Mouse (Mus musculus): ENCODE data around the gene Ccdc151. TPM values are rescaled to one million over a fixed set of nuclear protein-coding genes. Genes with fewer than 3 reads are reported as not detected.
A peak's percentile ranks its signal among the peaks of the same experiment; 100 is the strongest.

Gene Ccdc151
- polyA plus RNA-seq, 1 experiment from 2014 or later, result 5.2 TPM

GRCm38 (mm10) chr9:21954635-21955034 is 47.8 kb downstream of the Ccdc151 start:
- no peak for ATAC-seq
- 83% methylated on average over 3 of the region's 3 CpGs for WGBS
- H3K4me2 ChIP-seq (ENCODE audit: low read length), result peak overlapping the region; percentile 68; the same call in 1 of the 2 replicates
- H3K27me3 ChIP-seq (replicated peaks; ENCODE audit: control insufficient read depth, insufficient read depth, low read length), result peaks cover 4% of the 10 kb centered on the region; the same call in 1 of the 2 replicates
- H3K36me3 ChIP-seq (ENCODE audit: control insufficient read depth, insufficient read depth), result no peaks in the 10 kb centered on the region
- H3K9me3 ChIP-seq (ENCODE audit: control insufficient read depth, low read length), result no peaks in the 10 kb centered on the region
- no peak overlapping the region for H3K4me3 ChIP-seq (replicated peaks; ENCODE audit: low read length)
- no peak overlapping the region for H3K9ac ChIP-seq (replicated peaks; ENCODE audit: low read depth, low read length)
- peaks cover 25% of the 10 kb centered on the region for H3K4me1 ChIP-seq (replicated peaks; ENCODE audit: control insufficient read depth, insufficient read depth, low read length)
- no peak overlapping the region for H3K27ac ChIP-seq (ENCODE audit: low read length)

- no peaks in the 10 kb centered on the region for H3K36me3 ChIP-seq (ENCODE audit: control insufficient read depth, insufficient read depth)
- no peak overlapping the region for H3K4me2 ChIP-seq (ENCODE audit: low read length)
- H3K4me3 ChIP-seq (replicated peaks; ENCODE audit: low read length), result no peak overlapping the region
- no peaks in the 10 kb centered on the region for H3K9me3 ChIP-seq (ENCODE audit: control insufficient read depth, low read length)
- H3K9ac ChIP-seq (replicated peaks; ENCODE audit: low read depth, low read length), result no peak overlapping the region
- peaks cover 25% of the 10 kb centered on the region for H3K4me1 ChIP-seq (replicated peaks; ENCODE audit: control insufficient read depth, insufficient read depth, low read length)
- H3K27me3 ChIP-seq (replicated peaks; ENCODE audit: control insufficient read depth, insufficient read depth, low read length), result no peaks in the 10 kb centered on the region
- no peak for ATAC-seq
- WGBS, result 2% methylated on average over 3 of the region's 3 CpGs
- H3K27ac ChIP-seq (ENCODE audit: low read length), result peak overlapping the region; percentile 59
These were observed 48.8 kb downstream of the Ccdc151 start for GRCm38 (mm10) chr9:21953600-21953999.

- H3K4me3 ChIP-seq (replicated peaks; ENCODE audit: low read length), result no peak overlapping the region
- peaks cover 3% of the 10 kb centered on the region; the same call in 1 of the 2 replicates for H3K27me3 ChIP-seq (replicated peaks; ENCODE audit: control insufficient read depth, insufficient read depth, low read length)
- H3K4me1 ChIP-seq (replicated peaks; ENCODE audit: control insufficient read depth, insufficient read depth, low read length), result peaks cover 25% of the 10 kb centered on the region
- no peak overlapping the region for H3K4me2 ChIP-seq (ENCODE audit: low read length)
- WGBS, result 75% methylated on average over 3 of the region's 3 CpGs
- H3K9me3 ChIP-seq (ENCODE audit: control insufficient read depth, low read length), result no peaks in the 10 kb centered on the region
- no peak overlapping the region for H3K27ac ChIP-seq (ENCODE audit: low read length)
- ATAC-seq, result no peak
- H3K9ac ChIP-seq (replicated peaks; ENCODE audit: low read depth, low read length), result no peak overlapping the region
- peaks cover 3% of the 10 kb centered on the region; the same call in 1 of the 2 replicates for H3K36me3 ChIP-seq (ENCODE audit: control insufficient read depth, insufficient read depth)
These were observed 50.5 kb downstream of the Ccdc151 start for GRCm38 (mm10) chr9:21951977-21952376.

- H3K27ac ChIP-seq (ENCODE audit: low read length), result no peak overlapping the region
- peaks cover 3% of the 10 kb centered on the region; the same call in 1 of the 2 replicates for H3K27me3 ChIP-seq (replicated peaks; ENCODE audit: control insufficient read depth, insufficient read depth, low read length)
- peaks cover 5% of the 10 kb centered on the region; the same call in 1 of the 2 replicates for H3K36me3 ChIP-seq (ENCODE audit: control insufficient read depth, insufficient read depth)
- H3K9me3 ChIP-seq (ENCODE audit: control insufficient read depth, low read length), result no peaks in the 10 kb centered on the region
- no peak overlapping the region for H3K4me2 ChIP-seq (ENCODE audit: low read length)
- no peak overlapping the region for H3K4me3 ChIP-seq (replicated peaks; ENCODE audit: low read length)
- 19% methylated on average over 11 of the region's 11 CpGs for WGBS
- no peak for ATAC-seq
- peaks cover 19% of the 10 kb centered on the region for H3K4me1 ChIP-seq (replicated peaks; ENCODE audit: control insufficient read depth, insufficient read depth, low read length)
- no peak overlapping the region for H3K9ac ChIP-seq (replicated peaks; ENCODE audit: low read depth, low read length)
These were observed 52.1 kb downstream of the Ccdc151 start for GRCm38 (mm10) chr9:21950322-21950721.

- no peaks in the 10 kb centered on the region for H3K9me3 ChIP-seq (ENCODE audit: control insufficient read depth, low read length)
- H3K4me2 ChIP-seq (ENCODE audit: low read length), result no peak overlapping the region
- H3K27me3 ChIP-seq (replicated peaks; ENCODE audit: control insufficient read depth, insufficient read depth, low read length), result peaks cover 3% of the 10 kb centered on the region; the same call in 1 of the 2 replicates
- no peak overlapping the region for H3K27ac ChIP-seq (ENCODE audit: low read length)
- H3K4me1 ChIP-seq (replicated peaks; ENCODE audit: control insufficient read depth, insufficient read depth, low read length), result peaks cover 9% of the 10 kb centered on the region
- no peak overlapping the region for H3K4me3 ChIP-seq (replicated peaks; ENCODE audit: low read length)
- peaks cover 5% of the 10 kb centered on the region; the same call in 1 of the 2 replicates for H3K36me3 ChIP-seq (ENCODE audit: control insufficient read depth, insufficient read depth)
- no peak for ATAC-seq
- WGBS, result 65% methylated on average over 6 of the region's 6 CpGs
- no peak overlapping the region for H3K9ac ChIP-seq (replicated peaks; ENCODE audit: low read depth, low read length)
These were observed 53.6 kb downstream of the Ccdc151 start for GRCm38 (mm10) chr9:21948790-21949189.

GRCm38 (mm10) chr9:21948146-21948545 is 54.3 kb downstream of the Ccdc151 start:
- H3K9ac ChIP-seq (replicated peaks; ENCODE audit: low read depth, low read length), result no peak overlapping the region
- no peak for ATAC-seq
- WGBS, result 60% methylated on average over 8 of the region's 8 CpGs

GRCm38 (mm10) chr9:21947540-21948130 is 54.8 kb downstream of the Ccdc151 start:
- Histone ChIP-seq H3K27me3 (replicated peaks; ENCODE audit: control insufficient read depth, insufficient read depth, low read length) (peaks cover 3% of the 10 kb centered on the region; the same call in 1 of the 2 replicates), H3K9ac (replicated peaks; ENCODE audit: low read depth, low read length) (no peak overlapping the region), H3K4me3 (replicated peaks; ENCODE audit: low read length) (no peak overlapping the region), H3K9me3 (ENCODE audit: control insufficient read depth, low read length) (no peaks in the 10 kb centered on the region), H3K36me3 (ENCODE audit: control insufficient read depth, insufficient read depth) (peaks cover 5% of the 10 kb centered on the region; the same call in 1 of the 2 replicates), H3K4me2 (ENCODE audit: low read length) (no peak overlapping the region), H3K27ac (ENCODE audit: low read length) (no peak overlapping the region), H3K4me1 (replicated peaks; ENCODE audit: control insufficient read depth, insufficient read depth, low read length) (no peaks in the 10 kb centered on the region)
- 9% methylated on average over 28 of the region's 28 CpGs for WGBS
- ATAC-seq, result no peak

More at GRCm38 (mm10) chr9:21948146-21948545, 54.3 kb downstream of the Ccdc151 start:
- H3K27ac ChIP-seq (ENCODE audit: low read length), result no peak overlapping the region
- H3K27me3 ChIP-seq (replicated peaks; ENCODE audit: control insufficient read depth, insufficient read depth, low read length), result peaks cover 3% of the 10 kb centered on the region; the same call in 1 of the 2 replicates
- H3K9me3 ChIP-seq (ENCODE audit: control insufficient read depth, low read length), result no peaks in the 10 kb centered on the region
- peaks cover 5% of the 10 kb centered on the region; the same call in 1 of the 2 replicates for H3K36me3 ChIP-seq (ENCODE audit: control insufficient read depth, insufficient read depth)
- no peak overlapping the region for H3K4me2 ChIP-seq (ENCODE audit: low read length)
- H3K4me3 ChIP-seq (replicated peaks; ENCODE audit: low read length), result no peak overlapping the region
- H3K4me1 ChIP-seq (replicated peaks; ENCODE audit: control insufficient read depth, insufficient read depth, low read length), result peaks cover 3% of the 10 kb centered on the region; the same call in 1 of the 2 replicates

GRCm38 (mm10) chr9:21944267-21944666 is 58.2 kb downstream of the Ccdc151 start:
- 0 out of 2 replicates have a peak, but pooled peaks have one; percentile 16 for ATAC-seq

GRCm38 (mm10) chr9:21943638-21944037 is 58.8 kb downstream of the Ccdc151 start:
- H3K36me3 ChIP-seq (ENCODE audit: control insufficient read depth, insufficient read depth), result peaks cover 12% of the 10 kb centered on the region; the same call in 1 of the 2 replicates
- H3K4me1 ChIP-seq (replicated peaks; ENCODE audit: control insufficient read depth, insufficient read depth, low read length), result peaks cover under 1% of the 10 kb centered on the region
- 62% methylated on average over 12 of the region's 12 CpGs for WGBS
- H3K4me2 ChIP-seq (ENCODE audit: low read length), result no peak overlapping the region
- ATAC-seq, result 0 out of 2 replicates have a peak, but pooled peaks have one; percentile 5
- no peak overlapping the region for H3K27ac ChIP-seq (ENCODE audit: low read length)
- H3K27me3 ChIP-seq (replicated peaks; ENCODE audit: control insufficient read depth, insufficient read depth, low read length), result peaks cover 3% of the 10 kb centered on the region; the same call in 1 of the 2 replicates
- H3K9me3 ChIP-seq (ENCODE audit: control insufficient read depth, low read length), result no peaks in the 10 kb centered on the region
- no peak overlapping the region for H3K4me3 ChIP-seq (replicated peaks; ENCODE audit: low read length)
- no peak overlapping the region for H3K9ac ChIP-seq (replicated peaks; ENCODE audit: low read depth, low read length)

More at GRCm38 (mm10) chr9:21944267-21944666, 58.2 kb downstream of the Ccdc151 start:
- Histone ChIP-seq H3K4me1 (replicated peaks; ENCODE audit: control insufficient read depth, insufficient read depth, low read length) (no peaks in the 10 kb centered on the region), H3K4me2 (ENCODE audit: low read length) (no peak overlapping the region), H3K36me3 (ENCODE audit: control insufficient read depth, insufficient read depth) (peaks cover 12% of the 10 kb centered on the region; the same call in 1 of the 2 replicates), H3K9ac (replicated peaks; ENCODE audit: low read depth, low read length) (no peak overlapping the region), H3K4me3 (replicated peaks; ENCODE audit: low read length) (no peak overlapping the region), H3K9me3 (ENCODE audit: control insufficient read depth, low read length) (no peaks in the 10 kb centered on the region), H3K27me3 (replicated peaks; ENCODE audit: control insufficient read depth, insufficient read depth, low read length) (peaks cover 3% of the 10 kb centered on the region; the same call in 1 of the 2 replicates), H3K27ac (ENCODE audit: low read length) (no peak overlapping the region)
- 22% methylated on average over 23 of the region's 23 CpGs for WGBS

Measured in forebrain, embryonic 16.5 days (tissue).